Mouse (Mus musculus): ENCODE measurements at regions not wholly inside any gene's neighbourhood (a gene's known extent, or its start where the extent isn't known, plus 50 kb on each side); places are given as distances from the start of the nearest gene placed in this dataset.

DNA sequence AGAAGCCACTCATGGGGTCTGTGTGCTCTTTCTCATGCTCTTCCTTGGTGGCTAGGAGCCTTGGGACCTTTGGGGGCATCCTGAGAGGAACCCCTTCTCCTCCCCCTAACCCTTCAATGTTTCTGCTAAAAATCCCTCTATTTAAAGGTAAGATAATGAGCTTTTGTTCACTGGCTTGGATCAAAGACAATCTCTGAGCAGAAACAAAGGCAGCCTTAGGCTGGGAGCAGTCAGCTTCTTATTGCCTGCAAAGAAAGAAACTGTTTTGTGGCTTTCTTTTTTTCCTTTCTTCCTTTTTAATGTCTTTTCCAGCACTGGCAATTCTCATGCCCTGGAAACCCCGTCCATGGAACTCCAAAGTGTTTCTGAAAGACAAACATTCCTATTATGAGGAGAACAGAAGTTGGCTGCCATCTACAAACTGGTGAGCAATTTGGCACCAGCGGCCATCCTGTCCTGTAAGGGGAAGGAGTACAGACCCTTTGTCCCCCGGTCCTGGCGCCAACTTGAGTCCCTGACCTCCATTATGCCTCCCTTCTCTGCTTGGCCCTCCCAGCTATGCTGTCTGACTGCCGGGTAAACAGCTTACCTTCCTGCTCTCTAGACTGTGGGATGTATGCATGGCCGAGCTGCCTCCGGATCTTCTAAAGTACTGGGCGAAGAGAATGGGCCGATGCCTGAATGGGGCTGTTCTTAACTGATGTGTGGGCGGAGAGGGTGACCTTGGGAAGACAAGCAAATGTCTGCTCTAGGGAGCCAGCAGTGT lies 56.4 kb upstream of the Pabpc6 start:
- no peak overlapping the region for H3K27ac ChIP-seq
- H3K4me1 ChIP-seq: peaks cover 4% of the 10 kb centered on the region; the same call in 1 of the 2 replicates
- WGBS: 45% methylated on average over 10 of the region's 10 CpGs
- H3K27me3 ChIP-seq: no peaks in the 10 kb centered on the region
- no peak overlapping the region for H3K4me3 ChIP-seq
- no peaks in the 10 kb centered on the region for H3K36me3 ChIP-seq
- H3K9ac ChIP-seq: no peak overlapping the region
- H3K9me3 ChIP-seq: no peaks in the 10 kb centered on the region
- no peak overlapping the region for H3K4me2 ChIP-seq (replicated peaks)
- ATAC-seq (ENCODE audit: insufficient number of reproducible peaks, insufficient read depth, low FRiP score, low TSS enrichment): no peak

DNA sequence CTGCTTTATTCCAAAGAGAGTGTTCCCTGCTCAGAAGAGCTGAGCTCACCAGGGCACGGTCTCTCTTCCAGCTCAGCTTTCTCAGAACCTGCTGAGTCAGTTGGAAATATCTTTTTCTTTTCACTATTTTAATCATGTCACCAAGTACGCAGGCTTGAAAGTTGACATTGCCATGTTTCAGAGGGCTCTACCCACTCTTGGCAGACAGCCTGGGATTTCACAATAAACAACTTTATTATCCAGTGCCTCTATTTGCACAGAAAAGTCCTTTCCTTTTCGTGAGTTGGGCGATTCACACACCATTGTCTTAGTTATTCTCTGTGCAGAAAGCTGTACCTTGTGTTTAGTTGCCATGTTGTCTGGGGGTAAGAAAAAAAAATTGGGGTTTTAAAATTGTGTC lies 54.0 kb upstream of the Pabpc6 start:
- H3K4me3 ChIP-seq: no peak overlapping the region
- peaks cover 4% of the 10 kb centered on the region; the same call in 1 of the 2 replicates for H3K4me1 ChIP-seq
- H3K9me3 ChIP-seq: no peaks in the 10 kb centered on the region
- no peak for ATAC-seq (ENCODE audit: insufficient number of reproducible peaks, insufficient read depth, low FRiP score, low TSS enrichment)
- no peaks in the 10 kb centered on the region for H3K36me3 ChIP-seq
- H3K27ac ChIP-seq: no peak overlapping the region
- H3K27me3 ChIP-seq: no peaks in the 10 kb centered on the region
- no peak overlapping the region for H3K4me2 ChIP-seq (replicated peaks)
- 59% methylated on average over 4 of the region's 4 CpGs for WGBS
- H3K9ac ChIP-seq: no peak overlapping the region

DNA sequence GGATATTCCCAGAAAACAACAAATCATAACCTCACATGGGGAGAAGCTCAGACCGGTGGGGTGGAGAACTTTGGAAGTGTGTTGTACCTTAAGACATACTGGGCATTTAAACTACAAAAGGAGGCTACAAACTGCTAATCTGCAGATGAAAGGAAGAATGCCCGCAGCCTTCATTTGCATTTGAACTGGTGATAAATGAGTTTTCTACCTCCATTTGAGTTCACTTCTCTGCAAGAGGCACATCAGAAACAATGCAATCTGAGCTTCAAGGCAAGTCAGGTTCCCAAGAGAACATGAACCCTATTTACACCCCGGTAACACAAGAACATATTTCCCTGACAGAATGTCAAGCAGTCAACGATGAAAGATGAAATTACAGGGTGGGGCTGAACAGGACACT lies 53.2 kb upstream of the Pabpc6 start:
- Histone ChIP-seq H3K9ac (no peak overlapping the region), H3K9me3 (no peaks in the 10 kb centered on the region), H3K36me3 (no peaks in the 10 kb centered on the region), H3K4me3 (no peak overlapping the region), H3K4me1 (peaks cover 4% of the 10 kb centered on the region; the same call in 1 of the 2 replicates), H3K27ac (no peak overlapping the region), H3K4me2 (replicated peaks) (no peak overlapping the region), H3K27me3 (no peaks in the 10 kb centered on the region)
- no peak for ATAC-seq (ENCODE audit: insufficient number of reproducible peaks, insufficient read depth, low FRiP score, low TSS enrichment)
- 14% methylated on average over 4 of the region's 4 CpGs for WGBS
